Mouse (Mus musculus): ENCODE results near the gene Prmt8. TPM values are rescaled to one million over a fixed set of nuclear protein-coding genes. Genes with fewer than 3 reads are reported as not detected.

Gene Prmt8
- total RNA-seq, 2 experiments from 2014 or later, result not detected

DNA sequence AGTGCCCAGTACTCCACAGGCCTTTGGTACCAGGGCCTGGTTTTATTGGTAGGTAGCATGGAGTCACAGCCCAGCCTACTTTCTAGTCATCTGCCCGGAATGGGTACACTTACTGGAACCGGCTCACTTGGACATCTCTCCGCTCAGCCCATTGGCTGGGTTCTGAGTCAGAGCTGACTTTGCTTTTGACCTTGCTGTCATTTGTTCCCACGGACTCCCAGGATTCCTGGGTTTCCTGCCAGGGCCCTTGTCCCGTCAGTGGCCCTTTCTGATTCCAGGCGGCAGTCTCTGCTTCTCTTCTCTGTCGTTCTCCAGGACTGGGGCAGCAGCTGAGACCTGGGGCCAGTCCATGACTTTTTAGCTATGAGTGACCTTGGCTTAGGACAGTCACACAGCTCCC is 97.2 kb downstream of the Prmt8 start:
- ATAC-seq (replicated peaks; ENCODE audit: poor library complexity, severe bottlenecking), result no peak

DNA sequence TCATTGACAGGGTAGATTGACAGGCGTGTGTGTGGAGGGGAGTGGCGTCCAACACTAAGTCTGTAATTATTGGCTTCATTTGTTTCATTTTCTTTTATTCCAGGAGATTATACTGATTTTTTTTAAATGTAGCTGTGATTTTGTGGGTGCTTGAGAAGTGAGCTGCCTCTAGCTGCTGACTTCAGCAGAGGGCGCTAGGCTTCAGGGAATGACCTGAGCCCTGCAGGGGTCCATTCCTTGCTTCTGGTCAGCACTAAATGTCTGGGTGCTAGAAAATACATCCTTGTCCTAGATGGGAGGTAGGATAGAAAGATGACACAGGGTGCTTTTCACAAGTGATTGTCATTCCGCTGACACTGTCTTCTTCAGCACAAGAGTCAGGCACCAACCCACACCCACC is 99.2 kb downstream of the Prmt8 start:
- ATAC-seq (replicated peaks; ENCODE audit: poor library complexity, severe bottlenecking), result no peak

DNA sequence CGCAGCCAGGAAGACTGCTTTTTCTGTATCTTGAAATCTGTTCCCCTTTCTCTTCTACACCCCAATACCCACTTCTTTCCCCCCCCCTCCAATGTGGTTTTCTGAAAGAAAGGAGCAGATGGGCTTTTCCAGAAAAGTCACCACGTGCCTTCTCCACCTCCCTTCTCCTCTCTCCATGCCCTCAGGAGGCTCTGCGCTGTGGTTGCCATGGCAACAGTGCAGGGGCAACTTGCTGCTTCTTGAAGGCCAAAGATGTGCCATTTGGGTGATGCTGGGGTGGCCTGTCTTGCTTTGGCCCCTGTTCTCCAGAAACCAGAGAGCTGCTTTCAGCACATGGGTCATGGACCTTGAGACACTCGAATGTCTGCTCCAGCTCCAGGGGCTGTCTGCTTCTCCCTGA is 100.0 kb downstream of the Prmt8 start:
- ATAC-seq (replicated peaks; ENCODE audit: poor library complexity, severe bottlenecking), result no peak

DNA sequence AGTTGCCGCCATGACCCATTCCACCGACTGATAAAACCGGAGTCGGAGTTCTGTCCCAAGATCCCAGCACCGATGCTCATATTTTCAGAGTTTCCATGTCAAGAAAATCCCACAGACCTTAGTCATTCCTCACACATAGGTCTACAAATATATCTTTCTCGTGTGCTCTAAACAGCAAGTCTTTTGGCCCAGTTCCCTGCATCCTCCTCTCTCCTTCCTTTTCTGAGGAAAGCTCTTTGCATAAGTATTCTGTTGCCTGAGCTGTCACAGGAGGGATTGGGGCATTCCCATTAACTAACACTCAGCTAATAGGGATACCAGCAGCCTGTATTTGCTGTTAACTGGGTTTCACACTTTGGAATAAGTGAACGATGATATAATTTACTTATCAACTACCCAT is 106.0 kb downstream of the Prmt8 start:
- no peak for ATAC-seq (replicated peaks; ENCODE audit: poor library complexity, severe bottlenecking)

DNA sequence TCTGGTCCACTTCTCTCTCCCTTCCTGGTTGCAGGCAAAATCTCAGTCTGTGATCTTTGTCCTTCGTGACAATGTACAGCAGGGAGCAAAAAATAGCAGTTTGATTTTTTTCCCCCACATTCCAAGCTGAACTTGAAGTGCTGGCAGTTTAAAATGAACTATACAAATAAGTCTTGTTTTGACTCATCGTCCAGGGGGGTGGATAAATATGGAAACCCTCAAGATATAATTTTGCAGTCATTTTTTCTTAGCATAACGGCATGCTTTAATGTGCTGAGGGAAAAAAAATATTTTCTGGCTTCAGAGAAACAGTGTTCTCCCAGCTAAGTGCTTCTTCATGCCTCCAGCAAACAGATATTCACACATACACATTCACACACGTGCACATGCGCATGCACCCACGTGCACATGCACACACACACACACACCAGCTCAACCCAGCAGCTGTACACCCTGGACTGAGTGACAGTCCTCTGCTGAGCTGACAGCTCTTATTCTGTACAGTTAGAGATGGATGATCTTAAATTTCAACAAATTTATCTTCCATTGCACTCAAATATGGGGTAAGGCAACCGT is 107.5 kb downstream of the Prmt8 start:
- ATAC-seq (replicated peaks; ENCODE audit: poor library complexity, severe bottlenecking), result no peak

DNA sequence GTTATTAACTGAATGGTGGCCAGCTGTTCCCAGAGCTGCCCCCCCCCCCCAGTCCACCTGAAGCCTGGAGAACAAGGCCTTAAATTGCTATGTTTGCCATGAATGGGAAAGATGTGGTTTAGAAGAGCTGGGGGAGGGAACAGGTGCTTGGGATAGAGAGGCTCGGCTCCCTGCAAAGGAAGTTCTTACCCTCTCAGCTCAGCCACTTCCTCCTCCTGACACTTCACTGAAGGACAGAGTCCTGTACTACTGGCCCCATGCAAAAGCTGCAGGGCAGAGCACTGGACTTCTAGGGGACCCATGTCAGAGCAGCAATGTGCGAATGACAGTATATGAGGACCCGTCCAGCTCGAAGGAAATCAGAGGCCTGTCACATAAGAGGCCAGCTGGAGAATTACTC is 109.3 kb downstream of the Prmt8 start:
- no peak for ATAC-seq (replicated peaks; ENCODE audit: poor library complexity, severe bottlenecking)

DNA sequence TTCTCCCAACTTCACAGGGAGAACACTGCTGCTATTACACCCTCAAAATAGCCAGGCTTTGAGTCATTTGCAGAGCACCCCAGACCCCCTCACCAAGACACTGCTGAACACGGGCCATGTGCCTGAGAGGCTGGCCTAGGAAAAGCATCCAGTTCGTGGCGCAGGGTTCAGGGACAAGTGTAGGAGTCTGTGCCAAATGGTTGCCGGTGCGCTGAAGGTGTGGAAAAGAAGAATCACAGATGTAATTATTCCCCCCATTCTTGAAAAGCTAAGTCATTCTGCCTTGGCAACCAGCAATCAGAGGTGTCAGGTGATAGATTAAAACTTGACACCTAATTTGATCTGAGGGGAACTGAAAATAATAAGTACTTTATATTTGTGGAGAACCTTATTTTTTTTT is 109.8 kb downstream of the Prmt8 start:
- ATAC-seq (replicated peaks; ENCODE audit: poor library complexity, severe bottlenecking), result no peak

DNA sequence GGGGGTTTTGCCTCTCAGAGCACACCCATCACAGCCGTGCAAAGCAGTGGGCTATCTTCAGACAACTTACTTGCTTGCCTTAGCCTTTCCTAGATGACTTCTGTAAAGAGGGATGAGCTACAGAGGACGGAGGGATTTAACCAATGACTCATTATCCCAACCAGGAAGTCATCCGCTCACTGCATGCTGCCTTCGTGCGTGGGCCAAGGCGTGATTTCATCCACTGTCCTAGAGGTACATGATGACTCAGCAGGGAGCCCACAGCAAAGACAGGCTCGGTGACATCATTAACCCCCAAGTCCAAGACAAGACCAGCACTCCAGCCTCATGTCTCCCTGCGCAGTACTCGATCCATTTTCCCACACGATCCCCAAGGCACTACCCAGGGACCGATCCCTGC is 112.1 kb downstream of the Prmt8 start:
- ATAC-seq (replicated peaks; ENCODE audit: poor library complexity, severe bottlenecking), result no peak

DNA sequence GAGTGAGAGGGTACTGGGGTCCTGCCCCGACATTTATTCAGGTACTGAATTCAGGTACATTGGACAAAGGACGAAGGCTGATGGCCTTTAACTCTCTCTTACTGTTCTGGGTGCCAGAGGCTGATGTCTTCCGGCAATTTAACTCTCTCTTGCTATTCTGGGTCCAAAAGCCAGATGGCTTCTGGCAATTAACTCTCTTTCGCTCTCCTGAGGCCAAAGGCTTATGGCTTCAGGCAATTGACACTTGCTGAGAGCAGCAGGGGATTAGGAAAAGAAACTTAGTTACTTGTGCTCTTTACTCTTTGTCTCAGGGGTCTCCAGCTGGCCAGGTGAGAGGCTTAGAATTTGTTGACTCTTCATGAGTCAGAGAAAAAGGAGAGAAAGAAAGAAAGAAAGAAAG is 113.3 kb downstream of the Prmt8 start:
- no peak for ATAC-seq (replicated peaks; ENCODE audit: poor library complexity, severe bottlenecking)

DNA sequence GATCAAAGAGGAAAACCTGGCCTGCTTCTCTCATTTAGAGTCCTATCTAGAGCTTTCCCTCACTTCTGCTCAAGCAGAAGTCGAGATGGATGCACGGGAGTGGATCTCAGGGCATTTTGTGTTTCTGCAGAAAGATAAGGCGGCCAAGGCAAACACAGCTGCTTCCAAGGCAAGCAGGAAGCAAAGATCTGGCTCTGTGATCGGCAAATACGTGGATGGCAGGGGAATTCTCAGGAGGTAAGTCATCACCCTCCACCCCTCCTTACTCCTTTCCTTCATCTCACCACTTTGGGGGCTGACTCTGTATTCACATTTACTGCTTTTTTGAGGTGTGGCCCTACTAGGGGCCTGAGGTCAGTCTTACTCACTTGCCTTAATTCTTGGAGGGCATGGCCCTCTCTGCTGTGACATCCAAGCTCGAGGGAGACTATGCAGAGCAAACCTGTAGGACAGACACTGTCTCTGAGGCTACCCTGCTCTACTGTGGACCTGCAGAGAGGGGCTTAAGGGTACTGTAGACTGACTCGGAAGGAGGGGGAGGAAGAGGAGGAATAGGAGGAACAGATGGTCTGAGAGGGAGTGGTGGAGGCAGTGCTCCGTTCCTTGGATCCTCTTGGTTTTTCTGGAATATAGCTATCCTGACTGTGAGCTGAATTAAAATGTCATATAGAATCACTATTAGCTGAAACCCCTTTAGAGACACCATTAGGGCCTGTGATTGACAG is 128.0 kb downstream of the Prmt8 start:
- ATAC-seq (replicated peaks; ENCODE audit: poor library complexity, severe bottlenecking), result no peak

Other genes with a start within 250 kb of the Prmt8 start
- 8.6 and 9.4 TPM in 2 replicates for gene Cracr2a, start 208.1 kb downstream of the Prmt8 start, total RNA-seq (2014; fragmentation: Nextera tagmentation)
- 9.5 and 9.6 TPM in 2 replicates for gene Cracr2a, start 208.1 kb downstream of the Prmt8 start, total RNA-seq (2017)
- gene Tspan11, start 118.1 kb upstream of the Prmt8 start, total RNA-seq (2014; fragmentation: Nextera tagmentation), result not detected in 2 replicates
- not detected in 2 replicates for gene Tspan11, start 118.1 kb upstream of the Prmt8 start, total RNA-seq (2017)

All from granulocyte monocyte progenitor cell, adult 5-6 weeks (primary cell).